Mouse (Mus musculus) neural tube, embryonic 15.5 days (tissue): Measurements from ENCODE around the gene Scgb1b17. TPM values are rescaled to one million over a fixed set of nuclear protein-coding genes. Genes with fewer than 3 reads are reported as not detected.
"Not testable (repeated sequence)": the region's sequence is repeated elsewhere in the genome, so short reads cannot be mapped to it uniquely, and the experiment has no call there.

Experiments
- ATAC-seq: fragments of 200-750 bp; cut with Nextera tagmentation; 2 replicates; pipeline ENCODE4 v1.8.0; 2017; ENCODE audit warnings: mild to moderate bottlenecking, moderate TSS enrichment, moderate library complexity; ENCODE audit not compliant: low FRiP score
- H3K27ac ChIP-seq: fragments of 300-500 bp; sonication (generic); replicated peaks from 2 replicates; pipeline ENCODE4 v1.5.1; 2015; ENCODE audit warnings: mild to moderate bottlenecking, inconsistent platforms
- H3K27me3 ChIP-seq: fragments of 300-500 bp; sonication (generic); replicated peaks from 2 replicates; pipeline ENCODE4 v1.6.1; 2015; ENCODE audit warnings: inconsistent platforms
- H3K36me3 ChIP-seq: fragments of 300-500 bp; sonication (generic); 2 replicates; pipeline ENCODE4 v1.6.1; 2015; ENCODE audit warnings: inconsistent platforms
- H3K4me1 ChIP-seq: fragments of 300-500 bp; sonication (generic); 2 replicates; pipeline ENCODE4 v1.6.1; 2015; ENCODE audit warnings: inconsistent platforms
- H3K4me2 ChIP-seq: fragments of 300-500 bp; sonication (generic); 2 replicates; pipeline ENCODE4 v1.6.1; 2015; ENCODE audit warnings: inconsistent platforms, mild to moderate bottlenecking, moderate library complexity
- H3K4me3 ChIP-seq: fragments of 300-500 bp; sonication (generic); replicated peaks from 2 replicates; pipeline ENCODE4 v1.5.1; 2015; ENCODE audit warnings: mild to moderate bottlenecking, inconsistent platforms
- H3K9ac ChIP-seq: fragments of 300-500 bp; sonication (generic); replicated peaks from 2 replicates; pipeline ENCODE4 v1.6.1; 2015; ENCODE audit warnings: mild to moderate bottlenecking, inconsistent platforms
- H3K9me3 ChIP-seq: fragments of 300-500 bp; sonication (generic); replicated peaks from 2 replicates; pipeline ENCODE4 v1.6.1; 2016; ENCODE audit warnings: inconsistent platforms
- polyA plus RNA-seq: library from polyadenylated mRNA; unstranded; fragments of >200 nt; fragmentation: Nextera tagmentation; extraction: Ambion mirVana; gene quantifications from 2 replicates; pipeline ENCODE4 v1.2.1, GENCODE M21; 2015

The Scgb1b17 gene
- not detected in 2 replicates for polyA plus RNA-seq

- not testable (repeated sequence) for H3K4me3 ChIP-seq, H3K27me3 ChIP-seq, ATAC-seq, H3K27ac ChIP-seq, H3K9me3 ChIP-seq, H3K36me3 ChIP-seq, H3K4me2 ChIP-seq, H3K9ac ChIP-seq, H3K4me1 ChIP-seq
These were observed at the start of gene Scgb1b17 for GRCm38 (mm10) chr7:33063149-33063548. TSS of gene Scgb1b17 (plus strand) at chr7:33063449.

GRCm38 (mm10) chr7:33056461-33056860 lies 6.8 kb upstream of the Scgb1b17 start, which contains the start of gene Scgb2b17:
TSS of gene Scgb2b17 (minus strand) at chr7:33056561.
- H3K27me3 ChIP-seq, H3K9ac ChIP-seq, H3K4me1 ChIP-seq, H3K4me3 ChIP-seq, H3K27ac ChIP-seq, H3K9me3 ChIP-seq, H3K36me3 ChIP-seq, H3K4me2 ChIP-seq, ATAC-seq: not testable (repeated sequence)

Other genes starting within 250 kb of the Scgb1b17 start
- gene Scgb2b15, start 233.8 kb upstream of the Scgb1b17 start, polyA plus RNA-seq, result not detected in 2 replicates
- not detected in 2 replicates for gene Scgb1b15, start 226.9 kb upstream of the Scgb1b17 start, polyA plus RNA-seq
- gene Scgb2b17, start 6.9 kb upstream of the Scgb1b17 start, polyA plus RNA-seq, result not detected in 2 replicates
- gene Scgb2b18, start 110.4 kb downstream of the Scgb1b17 start, polyA plus RNA-seq, result not detected in 2 replicates
- not detected in 2 replicates for gene Scgb1b18, start 122.1 kb downstream of the Scgb1b17 start, polyA plus RNA-seq
- not detected in 2 replicates for gene Scgb2b19, start 216.9 kb downstream of the Scgb1b17 start, polyA plus RNA-seq
- gene Scgb1b19, start 223.8 kb downstream of the Scgb1b17 start, polyA plus RNA-seq, result not detected in 2 replicates